Mouse (Mus musculus): Measurements from ENCODE around the gene Elmsan1. TPM values are rescaled to one million over a fixed set of nuclear protein-coding genes. Genes with fewer than 3 reads are reported as not detected.

The Elmsan1 gene
- total RNA-seq, 1 experiment, result 9.6 TPM

DNA sequence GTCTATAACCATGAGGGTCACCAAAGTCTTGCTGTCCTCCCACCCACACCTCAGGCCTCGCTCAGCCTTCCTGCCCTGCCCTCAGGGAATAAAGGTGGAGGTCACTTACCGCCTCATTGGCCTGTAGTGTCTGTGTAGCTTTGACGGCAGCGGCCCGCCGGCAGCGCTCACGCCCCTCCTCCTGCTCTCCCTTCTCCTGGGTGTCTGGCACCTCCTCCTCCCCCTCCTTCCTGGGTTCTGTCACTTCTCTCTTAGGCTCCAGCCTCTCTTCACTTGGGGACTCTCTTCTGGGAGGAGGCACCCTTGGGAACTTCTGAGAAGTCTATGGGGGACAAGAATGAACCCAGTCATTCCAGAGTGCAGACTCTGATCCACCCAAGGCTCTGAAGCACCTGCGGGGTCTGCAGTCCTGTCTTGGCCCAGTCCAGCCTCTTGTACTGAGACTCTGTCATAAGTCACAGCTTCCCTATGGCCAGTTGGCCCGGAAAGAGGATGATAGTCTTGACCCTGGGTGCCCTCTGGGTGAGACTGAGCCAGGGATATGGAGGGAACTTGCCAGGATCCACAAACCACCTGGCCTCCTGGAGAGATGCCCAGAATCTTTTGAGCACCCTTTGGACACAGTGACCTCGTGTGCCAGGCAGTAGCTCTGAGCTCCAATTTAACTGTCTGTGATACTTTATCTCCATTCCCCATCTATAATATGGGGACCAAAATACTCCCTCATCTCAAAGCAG is 63.7 kb downstream of the Elmsan1 start:
- peaks cover 0 to 10% of the 10 kb centered on the region in 2 experiments; a peak in 1 of 4 replicates for H3K4me1 ChIP-seq (ENCODE audit: control insufficient read depth in 2 of 2, insufficient read depth in 2 of 2, low read length in 2 of 2, poor library complexity in 1 of 2)
- no peak overlapping the region for H3K27ac ChIP-seq (ENCODE audit: insufficient read depth, low read depth, low read length, poor library complexity, severe bottlenecking)
- H3K9me3 ChIP-seq (ENCODE audit: control insufficient read depth, insufficient read depth, low read depth, low read length), result no peaks in the 10 kb centered on the region
- H3K4me3 ChIP-seq (ENCODE audit: insufficient read depth in 1 of 2, low read depth in 1 of 2, low read length in 2 of 2, poor library complexity in 1 of 2, severe bottlenecking in 1 of 2), result no peak overlapping the region
- peaks cover 58% of the 10 kb centered on the region for H3K36me3 ChIP-seq (ENCODE audit: control insufficient read depth, insufficient read depth, low read length, poor library complexity, severe bottlenecking)
- 0 out of 2 replicates have a peak overlapping the region, but pooled peaks have one; percentile 14 for H3K9ac ChIP-seq (ENCODE audit: insufficient read depth, low read depth, low read length, poor library complexity, severe bottlenecking)
- in situ Hi-C loops (cut with MboI; ENCODE audit: low sequenced_read_pairs in 2 of 2, unreplicated experiment in 2 of 2), result no loop called here
- no peak for DNase-seq (ENCODE audit: low read depth, low spot score)
- TF ChIP-seq MAFK (IDR thresholded peaks at IDR 0.05; ENCODE audit: insufficient read depth, low read depth, low read length), result no peak
- TF ChIP-seq ZNF384 (IDR thresholded peaks at IDR 0.05; ENCODE audit: low read depth, low read length), result no peak
- TF ChIP-seq HCFC1 (IDR thresholded peaks at IDR 0.05; ENCODE audit: borderline replicate concordance, insufficient read depth, low read length), result no peak
- no peak for TF ChIP-seq CHD2 (IDR thresholded peaks at IDR 0.05; ENCODE audit: low read depth, low read length)
- TF ChIP-seq ZC3H11A (IDR thresholded peaks at IDR 0.05; ENCODE audit: borderline replicate concordance, low read depth, low read length), result no peak

DNA sequence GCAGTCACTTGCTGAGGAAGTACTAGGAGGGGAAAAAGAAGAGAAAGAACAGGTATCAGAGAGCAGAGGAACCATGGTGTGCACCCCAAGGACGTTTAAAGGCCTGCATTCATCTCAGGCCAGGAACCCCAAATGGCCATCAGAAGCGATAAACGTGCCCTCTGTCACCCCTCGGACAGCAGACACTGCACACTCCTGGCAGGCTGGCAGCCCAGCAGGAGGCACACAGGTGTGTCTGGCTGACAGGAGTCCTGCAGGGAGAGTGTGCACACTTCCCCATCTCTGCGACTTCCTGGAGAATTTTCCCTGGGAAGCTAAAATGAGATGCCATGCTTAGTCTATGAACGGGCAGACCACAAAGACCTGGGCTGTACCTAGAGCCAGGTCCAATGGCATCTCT is 65.3 kb downstream of the Elmsan1 start:
- Histone ChIP-seq H3K4me3 (ENCODE audit: insufficient read depth in 1 of 2, low read depth in 1 of 2, low read length in 2 of 2, poor library complexity in 1 of 2, severe bottlenecking in 1 of 2) (no peak overlapping the region), H3K27ac (ENCODE audit: insufficient read depth, low read depth, low read length, poor library complexity, severe bottlenecking) (no peak overlapping the region), H3K9me3 (ENCODE audit: control insufficient read depth, insufficient read depth, low read depth, low read length) (no peaks in the 10 kb centered on the region), H3K4me1 (ENCODE audit: control insufficient read depth in 2 of 2, insufficient read depth in 2 of 2, low read length in 2 of 2, poor library complexity in 1 of 2) (peaks cover 0 to 10% of the 10 kb centered on the region in 2 experiments; a peak in 1 of 4 replicates), H3K36me3 (ENCODE audit: control insufficient read depth, insufficient read depth, low read length, poor library complexity, severe bottlenecking) (peaks cover 46% of the 10 kb centered on the region), H3K9ac (ENCODE audit: insufficient read depth, low read depth, low read length, poor library complexity, severe bottlenecking) (no peak overlapping the region)
- TF ChIP-seq HCFC1 (IDR thresholded peaks at IDR 0.05; ENCODE audit: borderline replicate concordance, insufficient read depth, low read length), result no peak
- TF ChIP-seq ZNF384 (IDR thresholded peaks at IDR 0.05; ENCODE audit: low read depth, low read length), result no peak
- TF ChIP-seq ZC3H11A (IDR thresholded peaks at IDR 0.05; ENCODE audit: borderline replicate concordance, low read depth, low read length), result no peak
- TF ChIP-seq CHD2 (IDR thresholded peaks at IDR 0.05; ENCODE audit: low read depth, low read length), result no peak
- TF ChIP-seq MAFK (IDR thresholded peaks at IDR 0.05; ENCODE audit: insufficient read depth, low read depth, low read length), result no peak
- in situ Hi-C loops (cut with MboI; ENCODE audit: low sequenced_read_pairs in 2 of 2, unreplicated experiment in 2 of 2), result no loop called here
- DNase-seq (ENCODE audit: low read depth, low spot score), result no peak

- Histone ChIP-seq H3K36me3 (ENCODE audit: control insufficient read depth, insufficient read depth, low read length, poor library complexity, severe bottlenecking) (peaks cover 38% of the 10 kb centered on the region), H3K4me1 (ENCODE audit: control insufficient read depth in 2 of 2, insufficient read depth in 2 of 2, low read length in 2 of 2, poor library complexity in 1 of 2) (peaks cover 0 to 10% of the 10 kb centered on the region in 2 experiments; a peak in 1 of 4 replicates), H3K27ac (ENCODE audit: insufficient read depth, low read depth, low read length, poor library complexity, severe bottlenecking) (no peak overlapping the region), H3K9me3 (ENCODE audit: control insufficient read depth, insufficient read depth, low read depth, low read length) (no peaks in the 10 kb centered on the region), H3K4me3 (ENCODE audit: insufficient read depth in 1 of 2, low read depth in 1 of 2, low read length in 2 of 2, poor library complexity in 1 of 2, severe bottlenecking in 1 of 2) (peak overlapping the region; percentile 41), H3K9ac (ENCODE audit: insufficient read depth, low read depth, low read length, poor library complexity, severe bottlenecking) (peak overlapping the region; percentile 17; the same call in 1 of the 2 replicates)
- DNase-seq (ENCODE audit: low read depth, low spot score), result peak; percentile 83
- in situ Hi-C loops (cut with MboI; ENCODE audit: low sequenced_read_pairs in 2 of 2, unreplicated experiment in 2 of 2), result no loop called here
- TF ChIP-seq ZC3H11A (IDR thresholded peaks at IDR 0.05; ENCODE audit: borderline replicate concordance, low read depth, low read length), result no peak
- TF ChIP-seq HCFC1 (IDR thresholded peaks at IDR 0.05; ENCODE audit: borderline replicate concordance, insufficient read depth, low read length), result no peak
- no peak for TF ChIP-seq MAFK (IDR thresholded peaks at IDR 0.05; ENCODE audit: insufficient read depth, low read depth, low read length)
- TF ChIP-seq ZNF384 (IDR thresholded peaks at IDR 0.05; ENCODE audit: low read depth, low read length), result no peak
- TF ChIP-seq CHD2 (IDR thresholded peaks at IDR 0.05; ENCODE audit: low read depth, low read length), result no peak
Observed at GRCm38 (mm10) chr12:84152352-84153190, 66.1 kb downstream of the Elmsan1 start.

DNA sequence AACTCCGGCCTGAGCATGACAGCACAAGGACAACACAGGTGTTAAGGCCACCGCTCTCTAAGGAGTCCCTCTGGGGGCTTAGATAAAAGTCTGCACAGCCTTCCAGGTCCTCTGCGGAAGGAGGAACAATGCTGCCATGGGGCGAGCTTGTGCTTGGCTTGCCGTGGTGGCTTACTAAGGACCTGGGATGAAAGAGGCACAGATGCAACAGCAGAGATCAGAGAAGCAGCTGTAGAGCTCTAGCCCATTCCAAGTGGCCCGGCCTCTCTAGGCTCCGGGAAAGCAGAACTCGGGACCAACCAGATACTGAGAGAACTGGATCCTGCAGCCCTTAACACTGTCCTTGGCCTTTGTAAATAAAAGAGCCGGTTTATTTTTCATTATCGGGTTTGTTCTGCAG is 66.8 kb downstream of the Elmsan1 start:
- H3K4me1 ChIP-seq (ENCODE audit: control insufficient read depth in 2 of 2, insufficient read depth in 2 of 2, low read length in 2 of 2, poor library complexity in 1 of 2), result peaks cover 0 to 10% of the 10 kb centered on the region in 2 experiments; a peak in 1 of 4 replicates
- H3K36me3 ChIP-seq (ENCODE audit: control insufficient read depth, insufficient read depth, low read length, poor library complexity, severe bottlenecking), result peaks cover 36% of the 10 kb centered on the region
- TF ChIP-seq MAFK (IDR thresholded peaks at IDR 0.05; ENCODE audit: insufficient read depth, low read depth, low read length) (no peak), HCFC1 (IDR thresholded peaks at IDR 0.05; ENCODE audit: borderline replicate concordance, insufficient read depth, low read length) (no peak), CHD2 (IDR thresholded peaks at IDR 0.05; ENCODE audit: low read depth, low read length) (no peak), ZC3H11A (IDR thresholded peaks at IDR 0.05; ENCODE audit: borderline replicate concordance, low read depth, low read length) (no peak), ZNF384 (IDR thresholded peaks at IDR 0.05; ENCODE audit: low read depth, low read length) (no peak)
- H3K9ac ChIP-seq (ENCODE audit: insufficient read depth, low read depth, low read length, poor library complexity, severe bottlenecking), result no peak overlapping the region; the same call in 1 of the 2 replicates
- no peaks in the 10 kb centered on the region for H3K9me3 ChIP-seq (ENCODE audit: control insufficient read depth, insufficient read depth, low read depth, low read length)
- in situ Hi-C loops (cut with MboI; ENCODE audit: low sequenced_read_pairs in 2 of 2, unreplicated experiment in 2 of 2), result no loop called here
- H3K4me3 ChIP-seq (ENCODE audit: insufficient read depth in 1 of 2, low read depth in 1 of 2, low read length in 2 of 2, poor library complexity in 1 of 2, severe bottlenecking in 1 of 2), result peak overlapping the region in 1 of 2 experiments; percentile 37; a peak in 1 of 4 replicates
- no peak for DNase-seq (ENCODE audit: low read depth, low spot score)
- H3K27ac ChIP-seq (ENCODE audit: insufficient read depth, low read depth, low read length, poor library complexity, severe bottlenecking), result no peak overlapping the region

Data from ES-E14 (cell line).